Mouse (Mus musculus) E14TG2a.4 (cell line): ENCODE data around the gene Usp4.
A peak's percentile ranks its signal among the peaks of the same experiment; 100 is the strongest.

Source experiments
- H3K27me3 ChIP-seq: 2 replicates; pipeline ENCODE4 v1.6.1; 2014; ENCODE audit warnings: low read length, control low read depth; ENCODE audit not compliant: insufficient read depth
- H3K36me3 ChIP-seq: 2 replicates; pipeline ENCODE4 v1.6.1; 2014; ENCODE audit warnings: low read length, control low read depth; ENCODE audit not compliant: insufficient read depth
- H3K4me1 ChIP-seq: replicated peaks from 2 replicates; pipeline ENCODE4 v1.6.1; 2014; ENCODE audit warnings: low read depth, low read length, control low read depth
- H3K4me3 ChIP-seq: replicated peaks from 2 replicates; pipeline ENCODE4 v1.5.1; 2014; ENCODE audit warnings: mild to moderate bottlenecking, low read length
- H3K9me3 ChIP-seq: 2 replicates; pipeline ENCODE4 v1.6.1; 2014; ENCODE audit warnings: low read length, control low read depth
- CTCF ChIP-seq: conservative IDR thresholded peaks from 2 replicates; pipeline ENCODE4 v1.5.1; 2014; ENCODE audit warnings: low read length
- NANOG ChIP-seq: IDR thresholded peaks from 2 replicates; pipeline ENCODE4 v1.6.1; 2014; ENCODE audit warnings: borderline replicate concordance, low read length, mixed read lengths
- POU5F1 ChIP-seq: IDR thresholded peaks from 2 replicates; pipeline ENCODE4 v1.6.1; 2014; ENCODE audit warnings: low read length, borderline replicate concordance

The Usp4 gene

DNA sequence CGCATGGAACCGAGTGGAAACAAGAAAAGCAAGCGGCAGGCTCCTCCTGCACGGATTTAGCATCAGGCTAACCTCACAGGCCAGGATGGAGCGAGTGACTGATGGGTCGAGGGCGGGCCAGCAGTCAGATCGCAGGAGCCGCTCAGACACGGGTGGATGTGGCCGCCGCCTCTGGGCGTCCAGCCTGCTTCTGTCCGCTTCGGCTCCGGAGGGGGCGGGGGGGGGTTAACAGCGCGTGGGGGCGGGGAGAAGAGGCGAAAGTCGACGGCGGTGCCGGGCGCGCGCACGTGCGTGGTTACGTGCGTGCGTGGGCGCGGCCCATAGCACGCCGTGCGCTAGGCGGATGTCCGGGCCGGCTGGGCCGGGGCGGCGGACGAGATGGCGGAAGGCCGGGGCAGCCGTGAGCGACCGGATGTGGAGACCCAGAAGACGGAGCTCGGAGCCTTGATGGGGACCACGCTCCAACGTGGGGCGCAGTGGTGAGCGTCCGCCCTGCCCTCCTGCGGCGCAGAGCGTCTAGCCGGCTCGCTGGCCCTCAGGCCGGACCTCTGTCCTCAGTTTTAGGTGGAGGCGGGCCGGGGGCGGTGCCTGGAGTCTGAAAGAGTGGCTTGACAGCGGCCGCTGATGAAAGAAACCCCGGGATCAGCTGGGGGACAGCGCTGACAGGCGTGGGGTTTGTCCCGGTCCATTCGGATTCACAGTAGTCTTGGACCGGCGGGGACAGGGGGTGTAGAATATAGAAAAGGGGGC lies at the start of gene Usp4:
Gene Usp4 (plus strand): TSS at position 314 of the 750 bp plus-strand sequence.
- H3K4me3 ChIP-seq: peak within 1 kb of the TSS; percentile 94
- peaks cover 30% of the 10 kb centered on the region for H3K36me3 ChIP-seq
- H3K9me3 ChIP-seq: no peaks in the 10 kb centered on the region
- no peaks in the 10 kb centered on the region for H3K27me3 ChIP-seq
- peaks cover 41% of the 10 kb centered on the region for H3K4me1 ChIP-seq
- no peak for TF ChIP-seq CTCF
- TF ChIP-seq POU5F1: no peak
- no peak for TF ChIP-seq NANOG

DNA sequence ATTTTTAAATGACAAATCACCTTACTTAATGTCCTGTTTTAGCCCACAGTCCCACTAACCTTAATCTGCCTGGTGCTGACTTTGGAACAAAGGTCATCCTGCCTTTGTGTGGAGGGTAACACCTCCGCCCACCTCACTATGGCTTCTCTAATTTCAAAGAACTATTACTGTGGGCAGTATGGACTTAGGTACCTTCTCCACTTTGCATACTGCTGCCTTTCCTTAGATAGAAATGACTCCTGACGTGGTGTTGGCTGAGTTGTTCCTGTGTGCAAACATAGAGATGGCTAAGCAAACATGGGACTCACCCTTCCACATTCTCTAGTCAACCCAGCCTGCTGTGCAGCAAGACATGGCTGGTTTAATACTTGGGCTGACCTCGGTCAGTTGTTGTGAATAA lies 45.8 kb upstream of the Usp4 start:
- Histone ChIP-seq H3K27me3 (no peaks in the 10 kb centered on the region), H3K9me3 (no peaks in the 10 kb centered on the region), H3K36me3 (peaks cover 70% of the 10 kb centered on the region), H3K4me3 (no peak overlapping the region), H3K4me1 (peaks cover 54% of the 10 kb centered on the region)
- TF ChIP-seq CTCF: no peak
- TF ChIP-seq POU5F1: no peak
- TF ChIP-seq NANOG: no peak

- peak overlapping the region; percentile 92 for H3K4me3 ChIP-seq
- H3K9me3 ChIP-seq: no peaks in the 10 kb centered on the region
- TF ChIP-seq NANOG (no peak), CTCF (no peak), POU5F1 (no peak)
- H3K36me3 ChIP-seq: peaks cover 56% of the 10 kb centered on the region
- H3K27me3 ChIP-seq: no peaks in the 10 kb centered on the region
- peaks cover 57% of the 10 kb centered on the region for H3K4me1 ChIP-seq
These were observed 42.9 kb upstream of the Usp4 start for GRCm38 (mm10) chr9:108304716-108305115.

DNA sequence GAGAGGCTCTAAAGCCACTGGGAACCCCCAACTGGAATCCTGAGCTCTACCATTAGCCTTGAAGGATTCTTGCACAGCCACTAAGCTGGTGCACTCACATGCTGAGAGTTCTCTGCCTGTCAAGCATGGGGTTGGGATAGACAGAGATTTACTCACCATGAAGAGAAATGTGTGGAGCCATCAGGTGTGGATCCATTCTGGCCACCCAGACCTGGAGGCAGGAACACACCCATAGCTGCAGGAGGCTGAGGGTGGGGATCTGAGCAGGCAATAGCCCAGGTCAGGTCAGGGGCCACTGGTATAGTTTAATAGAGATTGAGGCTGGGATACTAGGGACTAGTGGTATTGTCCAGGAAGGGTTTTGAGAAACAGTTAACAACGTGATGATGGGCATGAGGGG lies 42.5 kb upstream of the Usp4 start:
- no peaks in the 10 kb centered on the region for H3K27me3 ChIP-seq
- H3K4me3 ChIP-seq: peak overlapping the region; percentile 92
- H3K9me3 ChIP-seq: no peaks in the 10 kb centered on the region
- TF ChIP-seq POU5F1 (no peak), NANOG (no peak), CTCF (no peak)
- H3K4me1 ChIP-seq: peaks cover 60% of the 10 kb centered on the region
- H3K36me3 ChIP-seq: peaks cover 55% of the 10 kb centered on the region

DNA sequence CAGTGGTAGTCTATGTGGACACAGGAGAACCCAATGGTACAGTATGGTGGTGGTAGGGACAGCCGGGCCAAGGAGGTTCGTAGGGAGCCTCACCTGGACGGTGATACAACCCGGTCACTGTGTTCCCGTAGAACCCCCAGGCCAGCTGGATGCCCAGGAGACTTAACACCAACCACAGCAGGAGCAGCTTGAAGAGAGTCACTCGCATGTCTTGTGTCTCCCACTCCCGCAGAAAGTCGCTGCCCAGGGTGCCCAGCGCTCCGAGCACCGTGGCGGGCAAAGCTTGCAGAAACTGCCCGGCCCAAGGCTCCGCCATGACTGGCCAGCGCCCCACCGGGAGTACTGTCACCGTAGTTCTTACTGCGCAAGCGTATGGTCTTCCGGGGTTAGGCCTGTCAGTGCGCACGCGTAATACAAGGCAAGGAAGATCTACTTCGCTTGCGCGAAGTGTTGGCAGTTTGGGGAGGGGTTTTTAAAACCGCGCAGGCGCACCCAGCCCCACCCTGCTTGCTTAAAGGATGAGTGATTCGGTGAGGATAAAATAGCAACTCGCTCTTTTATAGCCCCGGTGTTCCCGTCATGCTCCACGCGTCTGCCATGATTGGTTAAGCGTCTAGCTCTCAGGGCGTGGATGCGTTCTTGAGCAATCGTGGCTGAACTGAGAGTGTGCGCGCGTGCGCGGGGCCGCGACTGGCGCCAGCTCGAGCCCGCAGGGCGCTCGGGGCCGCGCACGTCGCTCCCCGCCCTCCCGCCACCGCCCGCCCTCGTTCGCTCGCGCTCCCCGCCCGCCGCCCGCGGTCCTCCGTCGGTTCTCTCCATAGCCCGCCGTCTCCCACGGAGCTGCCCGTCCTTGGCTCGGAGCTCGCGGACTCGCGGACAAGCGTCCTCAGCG lies 41.8 kb upstream of the Usp4 start, which contains the start of the genes Rhoa and Tcta:
Gene Rhoa (plus strand): TSS at position 501 of the 892 bp plus-strand sequence.
Gene Tcta (minus strand): TSS at position 532 of the 892 bp plus-strand sequence.
- Histone ChIP-seq H3K36me3 (peaks cover 52% of the 10 kb centered on the region), H3K4me1 (peaks cover 60% of the 10 kb centered on the region), H3K4me3 (peak within 1 kb of the TSS; percentile 92), H3K9me3 (no peaks in the 10 kb centered on the region), H3K27me3 (no peaks in the 10 kb centered on the region)
- no peak for TF ChIP-seq CTCF
- no peak for TF ChIP-seq POU5F1
- TF ChIP-seq NANOG: no peak

DNA sequence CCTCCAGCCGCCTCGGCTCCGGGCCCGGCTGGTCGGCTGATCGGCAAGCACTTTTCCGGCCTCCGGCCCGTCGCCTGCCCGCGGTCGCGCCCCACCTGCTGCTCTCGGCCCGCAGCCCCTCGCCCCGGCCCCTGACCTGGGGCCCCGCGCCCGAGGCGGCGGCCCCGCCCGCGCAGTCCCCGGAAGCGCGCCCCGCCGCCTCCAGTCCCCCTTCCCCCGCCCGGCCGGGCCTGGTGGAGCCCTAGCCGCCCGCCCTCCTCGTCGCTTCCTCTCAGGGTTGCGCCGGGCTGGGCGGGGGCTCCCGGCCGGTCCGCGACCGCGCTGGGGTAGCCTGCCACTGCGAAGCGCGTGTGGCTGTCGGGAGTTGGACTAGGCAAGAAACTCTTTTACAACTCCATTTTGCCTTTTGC lies 41.1 kb upstream of the Usp4 start:
- no peak for TF ChIP-seq NANOG
- TF ChIP-seq POU5F1: no peak
- no peak for TF ChIP-seq CTCF
- H3K9me3 ChIP-seq: no peaks in the 10 kb centered on the region
- H3K4me3 ChIP-seq: peak overlapping the region; percentile 92
- no peaks in the 10 kb centered on the region for H3K27me3 ChIP-seq
- H3K36me3 ChIP-seq: peaks cover 53% of the 10 kb centered on the region
- H3K4me1 ChIP-seq: peaks cover 61% of the 10 kb centered on the region

GRCm38 (mm10) chr9:108307021-108307807 lies 40.4 kb upstream of the Usp4 start:
- Histone ChIP-seq H3K36me3 (peaks cover 54% of the 10 kb centered on the region), H3K27me3 (no peaks in the 10 kb centered on the region), H3K4me1 (peaks cover 61% of the 10 kb centered on the region), H3K9me3 (no peaks in the 10 kb centered on the region), H3K4me3 (peak overlapping the region; percentile 92)
- TF ChIP-seq CTCF (no peak), NANOG (no peak), POU5F1 (no peak)

GRCm38 (mm10) chr9:108308141-108308540 lies 39.5 kb upstream of the Usp4 start:
- TF ChIP-seq NANOG (no peak), CTCF (no peak), POU5F1 (no peak)
- peaks cover 65% of the 10 kb centered on the region for H3K4me1 ChIP-seq
- H3K9me3 ChIP-seq: no peaks in the 10 kb centered on the region
- peaks cover 52% of the 10 kb centered on the region for H3K36me3 ChIP-seq
- H3K4me3 ChIP-seq: peak overlapping the region; percentile 92
- H3K27me3 ChIP-seq: no peaks in the 10 kb centered on the region
